Mouse (Mus musculus) inflammation-experienced regulatory T-cells (primary cell): ENCODE results near the gene Marveld2. TPM values are rescaled to one million over a fixed set of nuclear protein-coding genes. Genes with fewer than 3 reads are reported as not detected.

Experiments used
- polyA plus RNA-seq, 2 experiments: library from polyadenylated mRNA; unstranded; fragments of 100-300 nt; shearing (Covaris generic); gene quantifications; one replicate each; pipeline ENCODE4 v1.2.1; 2017

Gene Marveld2
- 10 to 100 TPM in 1 of 2 experiments, 1 to 10 TPM in 1; 9.3 to 11.7 TPM for polyA plus RNA-seq

DNA sequence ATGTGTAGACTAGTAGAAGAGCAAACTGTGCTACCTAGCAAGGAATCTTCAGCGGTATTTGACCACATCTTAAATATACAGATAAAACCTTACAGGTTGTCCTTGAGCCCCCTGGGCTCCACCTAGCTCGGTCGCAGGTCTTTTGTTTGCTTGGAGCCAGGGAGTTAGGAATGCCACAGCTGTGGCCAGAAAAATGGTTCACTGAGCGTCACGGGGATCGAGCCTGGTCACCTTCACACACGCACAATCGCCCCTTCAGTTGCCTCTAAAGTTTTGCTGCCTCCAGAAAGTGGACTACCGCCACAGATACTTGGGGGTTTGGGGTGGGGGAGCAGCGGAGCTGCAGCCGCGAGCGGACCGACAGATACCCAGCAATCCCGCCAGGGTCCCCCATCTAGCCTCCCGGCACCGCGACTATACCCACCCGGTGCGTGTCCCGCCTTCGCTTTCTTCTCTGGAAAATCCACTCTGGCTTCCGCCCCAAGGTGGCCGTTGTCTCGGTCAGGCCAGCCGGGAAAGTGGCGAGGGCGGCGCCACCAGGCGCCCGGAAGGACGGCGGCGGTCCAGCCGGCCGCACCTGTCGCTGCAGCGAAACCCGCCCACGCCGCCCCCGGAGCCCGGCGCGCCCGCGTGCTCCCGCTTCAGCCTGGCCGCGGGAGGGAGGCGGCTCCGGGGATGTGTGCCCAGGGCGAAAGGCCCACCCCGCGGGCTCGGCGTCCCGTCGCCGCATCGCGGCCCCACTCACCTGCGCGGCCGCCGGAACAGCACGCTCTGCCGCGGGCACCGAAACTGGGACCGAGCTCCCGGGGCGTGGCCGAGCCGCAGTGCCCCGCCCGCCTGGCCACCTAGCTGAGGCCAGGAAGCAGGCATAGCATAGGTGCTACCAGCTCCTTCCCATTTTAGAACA is at the start of gene Marveld2:
Gene Marveld2 (minus strand): TSS at position 791 of the 907 bp plus-strand sequence.

DNA sequence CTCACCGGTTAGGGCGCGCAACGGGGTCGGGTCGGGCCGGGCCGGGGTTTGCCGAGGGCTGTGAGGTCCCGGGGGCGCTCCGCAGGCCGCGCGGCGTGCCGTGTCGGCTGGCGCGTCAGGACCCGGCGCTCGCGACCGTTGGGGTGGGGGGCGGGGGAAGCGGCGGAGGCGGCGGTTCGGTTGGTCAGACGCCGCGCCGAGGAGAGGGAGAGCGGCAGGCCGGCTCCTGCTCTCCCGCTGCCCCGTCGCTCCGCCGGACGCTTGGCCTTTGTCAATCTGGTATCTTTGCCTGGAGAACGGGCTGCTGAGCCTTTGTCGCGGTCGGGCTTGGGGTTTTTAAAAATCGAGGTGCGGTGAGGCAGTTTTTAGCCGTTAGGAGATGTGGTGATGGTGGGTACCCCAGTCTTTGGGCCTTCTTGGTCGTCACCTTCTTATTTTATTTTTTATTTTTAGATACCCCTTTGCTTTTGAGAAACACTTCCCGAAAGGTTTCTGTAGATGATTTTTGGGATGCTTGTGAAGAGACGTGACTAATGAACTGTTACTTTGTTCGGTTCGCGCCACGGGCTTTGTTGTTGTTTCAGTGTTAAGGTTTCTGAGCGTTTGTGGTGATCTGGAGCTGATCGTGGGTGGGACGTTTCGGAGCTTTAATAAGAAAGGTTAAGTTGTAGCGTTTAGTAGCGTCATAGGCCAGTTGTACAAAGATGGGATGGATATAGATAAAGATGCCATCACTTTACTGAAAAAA is 34.8 kb upstream of the Marveld2 start, which contains the start of gene Taf9:
Gene Taf9 (plus strand): TSS at position 141 of the 748 bp plus-strand sequence.

DNA sequence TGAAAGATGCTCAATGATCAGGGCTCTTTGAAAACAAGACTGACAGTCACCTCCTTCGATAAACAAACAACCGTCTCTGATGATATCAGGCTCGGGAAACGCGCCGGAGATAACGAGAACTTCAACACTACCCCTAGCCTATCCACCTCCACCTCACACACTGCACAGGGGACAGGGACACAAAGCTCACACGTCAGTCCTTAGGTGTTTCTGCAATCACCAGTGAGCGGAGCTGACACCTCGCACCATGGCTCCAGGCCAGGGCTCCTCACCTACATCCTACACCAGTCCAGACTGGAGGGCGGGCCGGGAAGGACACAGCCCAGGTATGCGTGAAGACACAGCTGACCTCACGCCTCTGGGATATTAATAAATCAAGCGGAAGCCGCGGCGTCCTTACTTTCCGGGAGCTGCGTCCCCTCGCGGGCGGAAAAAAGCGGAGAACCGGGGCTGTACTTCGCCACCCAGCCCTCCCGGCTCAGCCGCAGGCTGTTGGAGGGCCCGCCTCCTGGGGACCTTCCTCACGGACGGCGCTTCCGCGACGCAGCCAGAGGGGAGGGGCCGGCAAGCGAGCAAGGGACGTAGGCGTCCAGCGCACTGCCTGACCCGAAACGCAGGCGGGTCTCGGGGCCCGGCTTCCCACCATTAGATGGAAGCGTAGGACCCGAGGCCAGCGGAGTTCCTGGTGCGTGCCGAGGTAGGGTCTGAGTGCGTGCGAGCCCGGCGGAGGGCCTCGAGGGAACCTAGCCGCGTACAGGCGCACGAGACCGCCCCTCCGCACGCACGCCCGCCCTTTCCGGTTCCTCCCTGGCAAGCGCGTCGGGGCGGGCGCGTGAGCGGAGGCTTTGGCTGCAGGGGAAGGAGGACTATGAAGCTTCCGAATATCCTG is 34.0 kb upstream of the Marveld2 start, which contains the start of the genes Ak6 and Rad17:
Gene Ak6 (plus strand): TSS at position 430 of the 889 bp plus-strand sequence.
Gene Rad17 (minus strand): TSS at position 502 of the 889 bp plus-strand sequence.

DNA sequence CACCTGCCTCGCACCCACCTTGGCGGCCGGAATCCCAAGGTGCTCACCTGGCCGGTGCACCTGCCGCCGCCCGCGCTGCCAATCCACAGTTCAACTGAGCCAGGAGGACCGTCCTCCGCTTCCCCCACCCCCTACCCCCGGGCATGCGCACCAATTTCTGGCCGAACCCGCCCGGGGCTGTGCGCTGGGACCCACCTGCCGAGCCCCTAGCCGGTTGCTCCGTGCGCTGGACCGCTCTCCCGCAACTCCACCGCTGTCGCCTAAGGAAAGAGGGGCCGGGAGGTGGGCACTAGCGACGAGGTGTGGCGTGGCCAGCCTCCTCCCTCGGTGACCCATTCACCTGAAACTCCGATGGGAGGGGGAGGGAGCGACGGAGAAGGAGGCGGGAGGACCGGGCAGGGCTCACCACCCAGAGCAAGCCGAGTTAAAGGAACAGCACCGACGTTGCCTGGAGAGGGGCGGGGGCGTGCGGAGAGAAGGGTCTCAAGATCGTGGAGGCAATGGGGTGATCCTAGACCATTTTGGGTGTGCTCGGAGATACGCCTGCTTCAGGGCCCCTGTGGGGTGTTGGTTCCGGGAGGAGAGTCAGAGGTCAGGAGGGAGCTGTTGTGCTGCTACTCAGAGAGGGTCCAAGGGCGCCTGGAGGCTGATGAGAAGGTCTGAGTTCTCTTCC is 64.3 kb downstream of the Marveld2 start, which contains the start of gene Ocln:
Gene Ocln (minus strand): TSS at position 350 of the 673 bp plus-strand sequence.

Other genes starting within 250 kb of the Marveld2 start
- under 1 TPM in 1 of 2 experiments, not detected in 1; 0.24 TPM for gene Naip1, start 164.1 kb downstream of the Marveld2 start, polyA plus RNA-seq
- 10 to 100 TPM; 54.0 to 58.2 TPM for gene Gtf2h2, start 124.4 kb downstream of the Marveld2 start, polyA plus RNA-seq
- 1 to 10 TPM; 1.4 to 3.8 TPM for gene Ocln, start 64.3 kb downstream of the Marveld2 start, polyA plus RNA-seq
- 100 to 1,000 TPM; 100 to 126 TPM for gene Ak6, start 34.0 kb upstream of the Marveld2 start, polyA plus RNA-seq
- gene Rad17, start 34.1 kb upstream of the Marveld2 start, polyA plus RNA-seq: 10 to 100 TPM; 24.5 to 30.6 TPM
- gene Taf9, start 34.6 kb upstream of the Marveld2 start, polyA plus RNA-seq: 1 to 10 TPM; 2.8 to 6.3 TPM
- 10 to 100 TPM; 23.1 to 26.7 TPM for gene Ccdc125, start 52.7 kb upstream of the Marveld2 start, polyA plus RNA-seq
- 10 to 100 TPM; 80.4 to 85.6 TPM for gene Cdk7, start 114.0 kb upstream of the Marveld2 start, polyA plus RNA-seq
- 10 to 100 TPM; 81.1 to 88.2 TPM for gene Mrps36, start 127.7 kb upstream of the Marveld2 start, polyA plus RNA-seq
- 1 to 10 TPM; 2.1 to 3.7 TPM for gene Cenph, start 158.9 kb upstream of the Marveld2 start, polyA plus RNA-seq
- gene Ccnb1, start 169.6 kb upstream of the Marveld2 start, polyA plus RNA-seq: 1 to 10 TPM; 2.4 to 4.6 TPM
- gene Slc30a5, start 216.5 kb upstream of the Marveld2 start, polyA plus RNA-seq: 10 to 100 TPM; 50.6 to 55.0 TPM